In genomic region chr5:143655511-143655943, GRCm38 (mm10) we compare ENCODE assay signal across 9 mouse cellular contexts. TPM values are rescaled to one million over a fixed set of nuclear protein-coding genes. Genes with fewer than 3 reads are reported as not detected.
DNase-seq lines count a peak whose midpoint lies in the region; ATAC-seq lines count a peak whose summit lies in the region.
"Had no signal": no experiment of that assay in that cellular context is flagged by ENCODE, and none has a peak within 500 bp of the region (broad histone marks: within the 10 kb centered on the region; RNA-seq: fewer than 3 reads in every experiment).

No protein-coding gene starts in this region.

- no peak for ATAC-seq in kidney, embryonic 16.5 days (ENCODE audit: low FRiP score, low TSS enrichment)
- no peak for ATAC-seq in embryonic facial prominence, embryonic 15.5 days (ENCODE audit: insufficient number of reproducible peaks, low FRiP score, low TSS enrichment, low read depth)
- ATAC-seq in liver, embryonic 16.5 days (ENCODE audit: low read depth), result peak; percentile 77
- ATAC-seq: midbrain, embryonic 13.5 days had no signal

- no peak overlapping the region for H3K9ac ChIP-seq in kidney, embryonic 16.5 days (replicated peaks; ENCODE audit: low read length)
- no peak overlapping the region for H3K9ac ChIP-seq in embryonic facial prominence, embryonic 15.5 days
- peak overlapping the region; percentile 50 for H3K9ac ChIP-seq in liver, embryonic 16.5 days (ENCODE audit: low read depth, low read length)
- H3K9ac ChIP-seq: midbrain, embryonic 13.5 days had no signal

- H3K27me3 ChIP-seq in kidney, embryonic 16.5 days (ENCODE audit: insufficient read depth, low read length), result no peaks in the 10 kb centered on the region
- no peaks in the 10 kb centered on the region for H3K27me3 ChIP-seq in embryonic facial prominence, embryonic 15.5 days
- no peaks in the 10 kb centered on the region for H3K27me3 ChIP-seq in liver, embryonic 16.5 days (ENCODE audit: control insufficient read depth, insufficient read depth, low read depth, low read length)
- H3K27me3 ChIP-seq: midbrain, embryonic 13.5 days had no signal

- DNase-seq in embryo, embryonic 10.5 days (ENCODE audit: low spot score), result peak; percentile 44
- DNase-seq in embryo, embryonic 9.5 days (ENCODE audit: extremely low spot score), result no peak
- no peak for DNase-seq in kidney, postnatal 14 days
- no peak for DNase-seq in layer of hippocampus, adult 18-20 months (ENCODE audit: low spot score in 2 of 2)
- no peak for DNase-seq in gastrocnemius, postnatal 25 days

- 0 out of 2 replicates have a peak, but pooled peaks cover 3% of the 10 kb centered on the region for H3K9me3 ChIP-seq in kidney, embryonic 16.5 days (ENCODE audit: low read length)
- H3K9me3 ChIP-seq in embryonic facial prominence, embryonic 15.5 days (replicated peaks), result no peaks in the 10 kb centered on the region
- no peaks in the 10 kb centered on the region for H3K9me3 ChIP-seq in liver, embryonic 16.5 days (replicated peaks; ENCODE audit: control insufficient read depth, low read length)
- H3K9me3 ChIP-seq: midbrain, embryonic 13.5 days had no signal

- H3K4me3 ChIP-seq in kidney, embryonic 16.5 days (ENCODE audit: low read length), result no peak overlapping the region
- H3K4me3 ChIP-seq in embryonic facial prominence, embryonic 15.5 days (replicated peaks), result no peak overlapping the region
- no peak overlapping the region for H3K4me3 ChIP-seq in liver, embryonic 16.5 days (ENCODE audit: low read depth, low read length)
- H3K4me3 ChIP-seq: midbrain, embryonic 13.5 days had no signal

- peaks cover 57% of the 10 kb centered on the region for H3K4me1 ChIP-seq in kidney, embryonic 16.5 days (ENCODE audit: insufficient read depth, low read length)
- peaks cover 61% of the 10 kb centered on the region for H3K4me1 ChIP-seq in embryonic facial prominence, embryonic 15.5 days
- peaks cover 76% of the 10 kb centered on the region for H3K4me1 ChIP-seq in liver, embryonic 16.5 days (ENCODE audit: control insufficient read depth, low read depth, low read length)

- H3K4me2 ChIP-seq in kidney, embryonic 16.5 days (replicated peaks; ENCODE audit: low read depth, low read length), result no peak overlapping the region
- no peak overlapping the region for H3K4me2 ChIP-seq in embryonic facial prominence, embryonic 15.5 days (replicated peaks)
- peak overlapping the region; percentile 57 for H3K4me2 ChIP-seq in liver, embryonic 16.5 days (ENCODE audit: low read depth, low read length)
- H3K4me2 ChIP-seq: midbrain, embryonic 13.5 days had no signal

- peaks cover 3% of the 10 kb centered on the region; the same call in 1 of the 2 replicates for H3K36me3 ChIP-seq in kidney, embryonic 16.5 days (ENCODE audit: insufficient read depth, low read length)
- no peaks in the 10 kb centered on the region for H3K36me3 ChIP-seq in embryonic facial prominence, embryonic 15.5 days
- peaks cover 3% of the 10 kb centered on the region for H3K36me3 ChIP-seq in liver, embryonic 16.5 days (ENCODE audit: control insufficient read depth, insufficient read depth)
- H3K36me3 ChIP-seq: midbrain, embryonic 13.5 days had no signal

- peak overlapping the region; percentile 94 for H3K27ac ChIP-seq in kidney, embryonic 16.5 days (ENCODE audit: low read length)
- H3K27ac ChIP-seq in embryonic facial prominence, embryonic 15.5 days (replicated peaks), result peak overlapping the region; percentile 84
- H3K27ac ChIP-seq in liver, embryonic 16.5 days (ENCODE audit: low read length), result peak overlapping the region; percentile 92
- H3K27ac ChIP-seq: midbrain, embryonic 13.5 days had no signal

- 34% methylated on average over 4 of the region's 4 CpGs for whole genome bisulfite sequencing in kidney, embryonic 16.5 days
- 42% methylated on average over 4 of the region's 4 CpGs for whole genome bisulfite sequencing in embryonic facial prominence, embryonic 15.5 days
- WGBS in liver, embryonic 16.5 days (ENCODE audit: insufficient replicate concordance), result 26% methylated on average over 4 of the region's 4 CpGs

RNA-seq across cellular contexts. Expression of gene Cyth3, which starts 33.3 kb away (rescaled TPM):
- 79.2 and 81.3 TPM in 2 replicates for polyA plus RNA-seq in kidney, embryonic 16.5 days (2015; fragmentation: Nextera tagmentation; extraction: Ambion mirVana)
- polyA plus RNA-seq in embryonic facial prominence, embryonic 15.5 days (2015; fragmentation: Nextera tagmentation; extraction: Ambion mirVana), result 61.1 and 62.0 TPM in 2 replicates
- 34.7 and 35.9 TPM in 2 replicates for polyA plus RNA-seq in liver, embryonic 16.5 days (2015; fragmentation: Nextera tagmentation; extraction: Ambion mirVana)
- total RNA-seq in layer of hippocampus, adult 18-20 months (2021), result 10 to 100 TPM; 41.3 to 51.6 TPM
- total RNA-seq in gastrocnemius, postnatal 25 days (2021), result 10 to 100 TPM; 13.9 to 16.9 TPM
